In the genomic region with DNA sequence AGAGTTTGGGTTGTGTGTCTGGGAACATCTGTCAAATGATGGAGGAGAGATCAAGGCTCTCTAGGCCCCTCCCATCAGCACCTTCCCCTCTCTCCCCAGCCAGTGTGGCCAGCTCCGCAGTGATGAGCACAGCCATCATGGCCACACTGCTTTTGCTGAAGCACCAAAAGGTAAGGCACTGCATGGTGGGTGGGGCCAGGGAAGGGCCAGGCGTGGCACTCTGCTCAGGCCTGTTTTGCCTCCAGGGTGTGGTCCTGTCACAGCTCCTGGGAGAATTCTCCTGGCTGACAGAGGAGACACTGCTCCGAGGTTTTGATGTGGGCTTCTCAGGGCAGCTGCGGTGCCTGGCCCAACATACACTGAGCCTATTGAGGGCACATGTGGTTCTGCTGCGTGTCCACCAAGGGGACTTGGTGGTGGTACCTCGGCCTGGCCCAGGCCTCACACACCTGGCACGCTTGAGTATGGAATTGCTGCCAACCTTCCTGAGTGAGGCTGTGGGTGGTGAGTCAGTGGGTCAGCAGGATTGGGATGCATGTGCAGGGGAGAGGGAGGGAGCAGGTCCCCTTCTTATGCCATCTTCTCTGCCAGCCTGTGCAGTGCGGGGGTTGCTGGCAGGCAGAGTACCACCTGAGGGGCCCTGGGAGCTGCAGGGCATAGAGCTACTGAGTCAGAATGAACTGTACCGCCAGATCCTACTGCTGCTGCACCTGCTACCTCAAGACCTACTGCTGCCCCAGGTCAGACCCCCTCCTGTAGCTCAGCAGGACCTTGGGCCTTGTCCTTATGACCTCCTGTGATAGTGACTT, we compare ENCODE assay signal across 17 mouse cellular contexts. TPM values are rescaled to one million over a fixed set of nuclear protein-coding genes. Genes with fewer than 3 reads are reported as not detected.
DNase-seq lines count a peak whose midpoint lies in the region; ATAC-seq and TF ChIP-seq lines count a peak whose summit lies in the region.
"Had no signal": no experiment of that assay in that cellular context is flagged by ENCODE, and none has a peak within 500 bp of the region (broad histone marks: within the 10 kb centered on the region; RNA-seq: fewer than 3 reads in every experiment).

No protein-coding gene starts in this region.

- intact Hi-C loops in gastrocnemius, postnatal 14 days (cut with DNase I; ENCODE audit: low total_unique reads) = no loop called here

- WGBS in embryonic facial prominence, embryonic 15.5 days = 75% methylated on average over 9 of the region's 9 CpGs
- WGBS in embryonic facial prominence, embryonic 10.5 days = 86% methylated on average over 9 of the region's 9 CpGs
- WGBS in intestine, embryonic 15.5 days = 73% methylated on average over 9 of the region's 9 CpGs
- WGBS in intestine, postnatal 0 days = 72% methylated on average over 9 of the region's 9 CpGs
- WGBS in liver, embryonic 16.5 days (ENCODE audit: insufficient replicate concordance) = 68% methylated on average over 9 of the region's 9 CpGs

- H3K27me3 ChIP-seq in embryonic facial prominence, embryonic 15.5 days = no peaks in the 10 kb centered on the region
- no peaks in the 10 kb centered on the region for H3K27me3 ChIP-seq in embryonic facial prominence, embryonic 10.5 days (replicated peaks; ENCODE audit: low read depth, poor library complexity, severe bottlenecking)
- no peaks in the 10 kb centered on the region; the same call in 1 of the 2 replicates for H3K27me3 ChIP-seq in intestine, embryonic 15.5 days (replicated peaks)
- no peaks in the 10 kb centered on the region for H3K27me3 ChIP-seq in intestine, postnatal 0 days (replicated peaks; ENCODE audit: control insufficient read depth, insufficient read depth, low read length)
- H3K27me3 ChIP-seq in liver, embryonic 16.5 days (ENCODE audit: control insufficient read depth, insufficient read depth, low read depth, low read length) = no peaks in the 10 kb centered on the region
- H3K27me3 ChIP-seq: embryonic facial prominence, embryonic 12.5 days; kidney, embryonic 15.5 days; limb, embryonic 13.5 days had no signal

- DNase-seq in embryonic facial prominence, embryonic 10.5 days (ENCODE audit: low spot score) = no peak
- peak; percentile 20 for DNase-seq in R1 (ENCODE audit: low read depth, low spot score)
- DNase-seq in gastrocnemius, postnatal 14 days = no peak
- DNase-seq: adrenal gland, adult 8-10 months; lung, postnatal 10 days; thymus, postnatal 14 days had no signal

- no peak overlapping the region for H3K9ac ChIP-seq in embryonic facial prominence, embryonic 15.5 days
- H3K9ac ChIP-seq in intestine, embryonic 15.5 days = no peak overlapping the region
- no peak overlapping the region for H3K9ac ChIP-seq in intestine, postnatal 0 days (ENCODE audit: low read depth, low read length)
- H3K9ac ChIP-seq in liver, embryonic 16.5 days (ENCODE audit: low read depth, low read length) = no peak overlapping the region
- H3K9ac ChIP-seq: embryonic facial prominence, embryonic 12.5 days; kidney, embryonic 15.5 days; limb, embryonic 13.5 days had no signal

- no peak for TF ChIP-seq CTCF in intestine, postnatal 0 days (IDR thresholded peaks at IDR 0.05; ENCODE audit: low read depth)

- H3K4me1 ChIP-seq in embryonic facial prominence, embryonic 15.5 days = no peaks in the 10 kb centered on the region; the same call in 1 of the 2 replicates
- H3K4me1 ChIP-seq in embryonic facial prominence, embryonic 10.5 days = no peaks in the 10 kb centered on the region
- H3K4me1 ChIP-seq in intestine, embryonic 15.5 days (replicated peaks) = no peaks in the 10 kb centered on the region
- H3K4me1 ChIP-seq in intestine, postnatal 0 days (replicated peaks; ENCODE audit: control insufficient read depth, insufficient read depth, low read length) = no peaks in the 10 kb centered on the region
- peaks cover 24% of the 10 kb centered on the region for H3K4me1 ChIP-seq in liver, embryonic 16.5 days (ENCODE audit: control insufficient read depth, low read depth, low read length)
- H3K4me1 ChIP-seq: embryonic facial prominence, embryonic 12.5 days; kidney, embryonic 15.5 days; limb, embryonic 13.5 days had no signal

- no peak overlapping the region for H3K27ac ChIP-seq in embryonic facial prominence, embryonic 15.5 days (replicated peaks)
- H3K27ac ChIP-seq in embryonic facial prominence, embryonic 10.5 days (replicated peaks) = no peak overlapping the region
- no peak overlapping the region for H3K27ac ChIP-seq in intestine, embryonic 15.5 days
- no peak overlapping the region for H3K27ac ChIP-seq in intestine, postnatal 0 days (ENCODE audit: low read depth, low read length)
- no peak overlapping the region for H3K27ac ChIP-seq in liver, embryonic 16.5 days (ENCODE audit: low read length)
- H3K27ac ChIP-seq: embryonic facial prominence, embryonic 12.5 days; kidney, embryonic 15.5 days; left cerebral cortex, adult 2 months; limb, embryonic 13.5 days had no signal

- no peak overlapping the region for H3K4me3 ChIP-seq in embryonic facial prominence, embryonic 15.5 days (replicated peaks)
- no peak overlapping the region for H3K4me3 ChIP-seq in embryonic facial prominence, embryonic 10.5 days
- no peak overlapping the region for H3K4me3 ChIP-seq in intestine, embryonic 15.5 days (replicated peaks)
- no peak overlapping the region for H3K4me3 ChIP-seq in intestine, postnatal 0 days (ENCODE audit: low read depth, low read length)
- H3K4me3 ChIP-seq in liver, embryonic 16.5 days (ENCODE audit: low read depth, low read length) = no peak overlapping the region
- H3K4me3 ChIP-seq: embryonic facial prominence, embryonic 12.5 days; kidney, embryonic 15.5 days; left cerebral cortex, adult 2 months; limb, embryonic 13.5 days; myocyte had no signal

- no peak overlapping the region for H3K4me2 ChIP-seq in embryonic facial prominence, embryonic 15.5 days (replicated peaks)
- no peak overlapping the region for H3K4me2 ChIP-seq in intestine, embryonic 15.5 days (replicated peaks)
- no peak overlapping the region for H3K4me2 ChIP-seq in intestine, postnatal 0 days (replicated peaks; ENCODE audit: low read depth)
- H3K4me2 ChIP-seq in liver, embryonic 16.5 days (ENCODE audit: low read depth, low read length) = no peak overlapping the region
- H3K4me2 ChIP-seq: embryonic facial prominence, embryonic 12.5 days; kidney, embryonic 15.5 days; limb, embryonic 13.5 days had no signal

- ATAC-seq in embryonic facial prominence, embryonic 15.5 days (ENCODE audit: insufficient number of reproducible peaks, low FRiP score, low TSS enrichment, low read depth) = peak; percentile 55; the same call in 1 of the 2 replicates
- ATAC-seq in intestine, embryonic 15.5 days = peak; percentile 44
- ATAC-seq in intestine, postnatal 0 days = no peak
- ATAC-seq in liver, embryonic 16.5 days (ENCODE audit: low read depth) = peak; percentile 52

- H3K9me3 ChIP-seq in embryonic facial prominence, embryonic 15.5 days (replicated peaks) = no peaks in the 10 kb centered on the region
- no peaks in the 10 kb centered on the region for H3K9me3 ChIP-seq in embryonic facial prominence, embryonic 10.5 days
- H3K9me3 ChIP-seq in intestine, embryonic 15.5 days = no peaks in the 10 kb centered on the region
- no peaks in the 10 kb centered on the region for H3K9me3 ChIP-seq in intestine, postnatal 0 days (ENCODE audit: control insufficient read depth)
- no peaks in the 10 kb centered on the region for H3K9me3 ChIP-seq in liver, embryonic 16.5 days (replicated peaks; ENCODE audit: control insufficient read depth, low read length)
- H3K9me3 ChIP-seq: embryonic facial prominence, embryonic 12.5 days; kidney, embryonic 15.5 days; limb, embryonic 13.5 days had no signal

- peaks cover 26% of the 10 kb centered on the region; the same call in 1 of the 2 replicates for H3K36me3 ChIP-seq in embryonic facial prominence, embryonic 15.5 days
- peaks cover 55% of the 10 kb centered on the region for H3K36me3 ChIP-seq in embryonic facial prominence, embryonic 10.5 days (replicated peaks)
- no peaks in the 10 kb centered on the region for H3K36me3 ChIP-seq in intestine, embryonic 15.5 days
- peaks cover 26% of the 10 kb centered on the region; the same call in 1 of the 2 replicates for H3K36me3 ChIP-seq in intestine, postnatal 0 days (ENCODE audit: control insufficient read depth, insufficient read depth)
- H3K36me3 ChIP-seq in liver, embryonic 16.5 days (ENCODE audit: control insufficient read depth, insufficient read depth) = 0 out of 2 replicates have a peak, but pooled peaks cover 3% of the 10 kb centered on the region

RNA-seq across cellular contexts. Expression of a gene that starts 8.7 kb away (rescaled TPM):
- polyA plus RNA-seq in embryonic facial prominence, embryonic 15.5 days (2015; fragmentation: Nextera tagmentation; extraction: Ambion mirVana) = 0.49 and 0.71 TPM in 2 replicates
- 0.12 and 0.26 TPM in 2 replicates for polyA plus RNA-seq in embryonic facial prominence, embryonic 10.5 days (2016; fragmentation: Nextera tagmentation; extraction: Ambion mirVana)
- 0.15 and 0.16 TPM in 2 replicates for polyA plus RNA-seq in intestine, embryonic 15.5 days (2015; fragmentation: Nextera tagmentation; extraction: Ambion mirVana)
- polyA plus RNA-seq in intestine, postnatal 0 days (2015; fragmentation: Nextera tagmentation; extraction: Ambion mirVana) = 0.07 and 0.18 TPM in 2 replicates
- polyA plus RNA-seq in liver, embryonic 16.5 days (2015; fragmentation: Nextera tagmentation; extraction: Ambion mirVana) = 0.28 and 0.38 TPM in 2 replicates
- total RNA-seq in gastrocnemius, postnatal 14 days (2021) = not detected
- total RNA-seq: gastrocnemius, adult 8-10 months had no signal
- polyA plus RNA-seq: myocyte; stomach, embryonic 14.5 days had no signal

RNA-seq across cellular contexts. Expression of a gene that starts 10.7 kb away (rescaled TPM):
- polyA plus RNA-seq in embryonic facial prominence, embryonic 15.5 days (2015; fragmentation: Nextera tagmentation; extraction: Ambion mirVana) = 24.4 and 25.3 TPM in 2 replicates
- 22.9 and 23.1 TPM in 2 replicates for polyA plus RNA-seq in embryonic facial prominence, embryonic 10.5 days (2016; fragmentation: Nextera tagmentation; extraction: Ambion mirVana)
- 19.0 and 23.0 TPM in 2 replicates for polyA plus RNA-seq in intestine, embryonic 15.5 days (2015; fragmentation: Nextera tagmentation; extraction: Ambion mirVana)
- polyA plus RNA-seq in intestine, postnatal 0 days (2015; fragmentation: Nextera tagmentation; extraction: Ambion mirVana) = 23.5 and 24.2 TPM in 2 replicates
- polyA plus RNA-seq in liver, embryonic 16.5 days (2015; fragmentation: Nextera tagmentation; extraction: Ambion mirVana) = 15.6 and 15.8 TPM in 2 replicates
- total RNA-seq in gastrocnemius, postnatal 14 days (2021) = 10 to 100 TPM; 14.5 to 17.5 TPM
